Mouse (Mus musculus) heart, postnatal 0 days (tissue): ENCODE results near the gene Atp5e. TPM values are rescaled to one million over a fixed set of nuclear protein-coding genes. Genes with fewer than 3 reads are reported as not detected.

Experiments used
- ATAC-seq: fragments of 200-750 bp; cut with Nextera tagmentation; 2 replicates; pipeline ENCODE4 v1.8.0; 2017; ENCODE audit warnings: low read depth, moderate number of reproducible peaks, moderate library complexity; ENCODE audit not compliant: insufficient read depth
- DNase-seq: peaks from one replicate; pipeline ENCODE4 v3.0.0-alpha.2; 2016; ENCODE audit warnings: low spot score
- H3K27ac ChIP-seq: fragments of 300-500 bp; sonication (generic); 2 replicates; pipeline ENCODE4 v1.5.1; 2014; ENCODE audit warnings: low read depth, mild to moderate bottlenecking
- H3K27me3 ChIP-seq: fragments of 300-500 bp; sonication (generic); 2 replicates; pipeline ENCODE4 v1.6.1; 2014; ENCODE audit warnings: low read length, mixed read lengths; ENCODE audit not compliant: control insufficient read depth, insufficient read depth
- H3K36me3 ChIP-seq: fragments of 300-500 bp; sonication (generic); replicated peaks from 2 replicates; pipeline ENCODE4 v1.6.1; 2014; ENCODE audit warnings: low read length, mixed read lengths; ENCODE audit not compliant: control insufficient read depth, insufficient read depth
- H3K4me1 ChIP-seq: fragments of 300-500 bp; sonication (generic); 2 replicates; pipeline ENCODE4 v1.6.1; 2014; ENCODE audit warnings: antibody characterized with exemption; ENCODE audit not compliant: control insufficient read depth, insufficient read depth
- H3K4me2 ChIP-seq: fragments of 300-500 bp; sonication (generic); 2 replicates; pipeline ENCODE4 v1.6.1; 2014; ENCODE audit warnings: low read depth, mild to moderate bottlenecking, low read length, moderate library complexity
- H3K4me3 ChIP-seq: fragments of 300-500 bp; sonication (generic); 2 replicates; pipeline ENCODE4 v1.5.1; 2014; ENCODE audit warnings: low read depth, low read length
- H3K9ac ChIP-seq: fragments of 300-500 bp; sonication (generic); replicated peaks from 2 replicates; pipeline ENCODE4 v1.6.1; 2014; ENCODE audit warnings: low read depth, low read length, mixed read lengths
- H3K9me3 ChIP-seq: fragments of 300-500 bp; sonication (generic); replicated peaks from 2 replicates; pipeline ENCODE4 v1.6.1; 2016; ENCODE audit warnings: low read length; ENCODE audit not compliant: control insufficient read depth
- CTCF ChIP-seq: IDR thresholded peaks from 2 replicates; pipeline ENCODE4 v1.5.1; 2016; ENCODE audit warnings: antibody characterized with exemption, control low read depth, low read depth
- EP300 ChIP-seq: IDR thresholded peaks from 2 replicates; pipeline ENCODE4 v1.6.1; 2016; ENCODE audit warnings: antibody characterized with exemption, low read depth
- WGBS: fragments of 180-500 bp; shearing (Covaris S2); extraction: QIAGEN DNeasy Blood & Tissue Kit; methylation state at CpG from one replicate; pipeline ENCODE4 v1.1.7; 2014; 5-methylcytosine and 5-hydroxymethylcytosine counted together
- polyA plus RNA-seq: library from polyadenylated mRNA; unstranded; fragments of >200 nt; fragmentation: Nextera tagmentation; extraction: Ambion mirVana; gene quantifications from 2 replicates; pipeline ENCODE4 v1.2.1, GENCODE M21; 2015
- total RNA-seq: library from RNA; depleted of rRNA; stranded (reverse); fragments of >200 nt; gene quantifications from 2 replicates; pipeline ENCODE4 v1.2.3, GENCODE M21; 2014; ENCODE audit warnings: low replicate concordance; rRNA removed

Atp5e gene
- total and polyA plus RNA-seq, 2 experiments from 2014 or later: 1,121 to 2,030 TPM

DNA sequence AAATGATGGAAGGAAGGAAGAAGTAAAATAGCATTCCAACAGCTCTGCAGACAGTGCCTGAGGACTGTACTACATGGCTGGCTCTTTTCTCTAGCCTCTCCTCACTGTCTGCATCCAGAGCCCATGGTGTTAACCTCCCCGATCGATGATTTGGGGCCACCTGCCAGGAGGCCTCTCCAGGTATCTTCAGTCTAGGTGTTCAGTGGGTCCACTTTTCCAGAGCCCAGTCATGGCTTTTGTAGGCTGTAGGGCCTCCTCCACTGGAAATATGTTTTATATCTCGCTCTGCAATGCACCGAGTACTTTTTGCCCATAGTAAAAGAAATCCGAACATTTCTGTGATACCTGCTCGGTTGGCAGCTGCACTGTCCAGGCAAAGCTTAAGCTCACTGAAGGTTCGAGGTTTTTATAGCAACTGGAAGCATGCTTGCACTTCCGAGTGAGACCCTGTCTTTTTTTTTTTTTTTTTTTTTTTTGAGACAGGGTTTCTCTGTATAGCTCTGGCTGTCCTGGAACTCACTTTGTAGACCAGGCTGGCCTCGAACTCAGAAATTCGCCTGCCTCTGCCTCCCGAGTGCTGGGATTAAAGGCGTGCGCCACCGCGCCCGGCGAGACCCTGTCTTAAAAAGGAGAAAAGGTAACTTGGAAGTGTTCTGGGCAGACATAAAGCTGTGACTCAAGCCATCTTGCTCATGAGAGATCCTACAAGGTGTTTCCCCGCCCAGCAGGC is 48.7 kb downstream of the Atp5e start:
- whole genome bisulfite sequencing: 46% methylated on average over 17 of the region's 18 CpGs
- no peaks in the 10 kb centered on the region for H3K27me3 ChIP-seq
- no peak for TF ChIP-seq CTCF
- TF ChIP-seq EP300: no peak
- no peaks in the 10 kb centered on the region for H3K36me3 ChIP-seq
- peak overlapping the region; percentile 98 for H3K4me3 ChIP-seq
- no peak for DNase-seq
- H3K4me1 ChIP-seq: peaks cover 10% of the 10 kb centered on the region
- no peak overlapping the region for H3K4me2 ChIP-seq
- H3K9ac ChIP-seq: no peak overlapping the region
- ATAC-seq: no peak
- H3K27ac ChIP-seq: no peak overlapping the region
- no peaks in the 10 kb centered on the region for H3K9me3 ChIP-seq

DNA sequence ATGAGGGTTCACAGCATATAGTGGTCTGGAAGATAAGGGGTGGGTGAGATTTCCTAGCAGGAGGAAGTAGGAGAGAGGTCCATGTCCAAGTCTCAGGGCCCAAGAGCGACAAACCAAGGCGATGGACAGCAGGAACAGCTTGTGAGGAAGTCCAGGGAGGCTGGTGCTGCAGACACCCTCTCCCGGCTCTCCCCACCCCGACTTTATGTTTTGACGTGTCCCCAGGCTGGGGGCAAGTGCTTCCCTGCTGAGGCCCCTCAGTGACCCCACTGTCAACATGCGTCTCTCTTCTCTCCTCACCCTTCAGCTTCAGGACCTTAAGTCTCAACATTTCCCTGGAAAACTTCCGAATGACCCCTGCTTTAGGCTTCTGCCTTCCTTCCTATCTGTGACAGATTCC is 50.8 kb downstream of the Atp5e start:
- WGBS: 57% methylated on average over 7 of the region's 7 CpGs
- Histone ChIP-seq H3K4me3 (no peak overlapping the region), H3K36me3 (no peaks in the 10 kb centered on the region), H3K27ac (no peak overlapping the region), H3K27me3 (no peaks in the 10 kb centered on the region), H3K9ac (no peak overlapping the region), H3K4me2 (no peak overlapping the region), H3K9me3 (no peaks in the 10 kb centered on the region), H3K4me1 (peaks cover 10% of the 10 kb centered on the region)
- ATAC-seq (no peak), DNase-seq (no peak)
- TF ChIP-seq EP300: no peak
- TF ChIP-seq CTCF: no peak

Other genes starting within 250 kb of the Atp5e start
- gene Gnas, start 179.8 kb downstream of the Atp5e start, total RNA-seq: 1,131 and 1,208 TPM in 2 replicates
- 1,263 and 1,283 TPM in 2 replicates for gene Gnas, start 179.8 kb downstream of the Atp5e start, polyA plus RNA-seq
- not detected in 2 replicates for gene Gm20721, start 117.4 kb downstream of the Atp5e start, total RNA-seq
- gene Gm20721, start 117.4 kb downstream of the Atp5e start, polyA plus RNA-seq: 11.3 and 15.8 TPM in 2 replicates
- gene Nelfcd, start 48.3 kb downstream of the Atp5e start, total RNA-seq: 30.1 and 36.0 TPM in 2 replicates
- gene Nelfcd, start 48.3 kb downstream of the Atp5e start, polyA plus RNA-seq: 56.3 and 60.4 TPM in 2 replicates
- 72.8 and 75.9 TPM in 2 replicates for gene Ctsz, start 25.1 kb downstream of the Atp5e start, total RNA-seq
- gene Ctsz, start 25.1 kb downstream of the Atp5e start, polyA plus RNA-seq: 61.7 and 64.3 TPM in 2 replicates
- 1.0 TPM in 1 of 2 replicates, not detected in the other for gene Tubb1, start 13.4 kb downstream of the Atp5e start, total RNA-seq
- gene Tubb1, start 13.4 kb downstream of the Atp5e start, polyA plus RNA-seq: 0.73 and 0.74 TPM in 2 replicates
- 83.5 and 118 TPM in 2 replicates for gene Prelid3b, start 9.0 kb upstream of the Atp5e start, total RNA-seq
- 144 and 155 TPM in 2 replicates for gene Prelid3b, start 9.0 kb upstream of the Atp5e start, polyA plus RNA-seq
- 0.19 TPM in 1 of 2 replicates, not detected in the other for gene Zfp831, start 179.4 kb upstream of the Atp5e start, total RNA-seq
- 0.01 TPM in 2 replicates for gene Zfp831, start 179.4 kb upstream of the Atp5e start, polyA plus RNA-seq